Mouse (Mus musculus) CH12.LX (cell line): ENCODE results near the gene Usp36. TPM values are rescaled to one million over a fixed set of nuclear protein-coding genes. Genes with fewer than 3 reads are reported as not detected.

Experiments used
- DNase-seq: peaks from one replicate; pipeline ENCODE4 v3.0.0-alpha.2; 2013; ENCODE audit errors: extremely low read depth
- H3K27ac ChIP-seq: 2 replicates; pipeline ENCODE4 v1.5.1; 2012; ENCODE audit warnings: low read depth, mild to moderate bottlenecking, control low read depth, moderate library complexity; ENCODE audit not compliant: insufficient read depth
- H3K27me3 ChIP-seq: replicated peaks from 2 replicates; pipeline ENCODE3; 2012; ENCODE audit warnings: inconsistent platforms
- H3K36me3 ChIP-seq, 2 experiments: replicated peaks in 1 of 2; 2 replicates each; pipeline versions ENCODE3 to v1.6.1; 2012; ENCODE audit warnings: inconsistent platforms in 1 of 2, low read length in 1 of 2, mild to moderate bottlenecking in 1 of 2, mixed read lengths in 1 of 2, moderate library complexity in 1 of 2; ENCODE audit not compliant: control insufficient read depth in 1 of 2, insufficient read depth in 1 of 2
- H3K4me1 ChIP-seq, 2 experiments: 2 replicates each; pipeline ENCODE4 v1.6.1; 2012; ENCODE audit warnings: inconsistent platforms in 1 of 2, moderate library complexity in 1 of 2; ENCODE audit not compliant: insufficient read depth in 2 of 2, control insufficient read depth in 1 of 2
- H3K4me2 ChIP-seq: 2 replicates; pipeline ENCODE4 v1.6.1; 2012; ENCODE audit warnings: low read depth, mild to moderate bottlenecking, control low read depth; ENCODE audit not compliant: poor library complexity, insufficient read depth, severe bottlenecking
- H3K4me3 ChIP-seq, 3 experiments: fragments of 150-350 bp in 1 of 3; sonication (generic) in 1 of 3; replicated peaks in 1 of 3; 2 replicates each; pipeline versions ENCODE3 to v1.5.1; 2011 to 2012; ENCODE audit warnings: low read depth in 2 of 3, low read length in 2 of 3, mild to moderate bottlenecking in 2 of 3, moderate library complexity in 2 of 3, control low read depth in 1 of 3, improper control_type of control experiment in 1 of 3, inconsistent platforms in 1 of 3, mixed read lengths in 1 of 3; ENCODE audit not compliant: poor library complexity in 1 of 3
- H3K79me2 ChIP-seq: replicated peaks from 2 replicates; pipeline ENCODE4 v1.6.1; 2012; ENCODE audit warnings: mild to moderate bottlenecking, moderate library complexity; ENCODE audit not compliant: control insufficient read depth, poor library complexity, insufficient read depth, severe bottlenecking; ENCODE audit errors: extremely low read depth
- H3K9ac ChIP-seq: 2 replicates; pipeline ENCODE4 v1.6.1; 2012; ENCODE audit warnings: low read depth, mild to moderate bottlenecking, control low read depth, moderate library complexity; ENCODE audit not compliant: insufficient read depth
- H3K9me3 ChIP-seq: replicated peaks from 2 replicates; pipeline ENCODE3; 2012; ENCODE audit warnings: low read length, inconsistent platforms, mixed read lengths
- CHD2 ChIP-seq: IDR thresholded peaks from 2 replicates; pipeline ENCODE4 v1.6.1; 2011; ENCODE audit warnings: low read length, improper control_type of control experiment
- E2F4 ChIP-seq: IDR thresholded peaks from 2 replicates; pipeline ENCODE4 v1.6.1; 2011; ENCODE audit warnings: low read depth, low read length, improper control_type of control experiment; ENCODE audit not compliant: insufficient replicate concordance
- ELF1 ChIP-seq: IDR thresholded peaks from 2 replicates; pipeline ENCODE4 v1.6.1; 2014; ENCODE audit warnings: low read depth, mild to moderate bottlenecking, inconsistent platforms, low read length, improper control_type of control experiment
- EP300 ChIP-seq: IDR thresholded peaks from 2 replicates; pipeline ENCODE4 v1.6.1; 2011; ENCODE audit warnings: low read length, improper control_type of control experiment
- HCFC1 ChIP-seq: IDR thresholded peaks from 2 replicates; pipeline ENCODE4 v1.6.1; 2012; ENCODE audit warnings: low read depth, mild to moderate bottlenecking, inconsistent platforms, low read length, improper control_type of control experiment
- IRF4 ChIP-seq: IDR thresholded peaks from 2 replicates; pipeline ENCODE4 v1.6.1; 2014; ENCODE audit warnings: low read depth, mild to moderate bottlenecking, inconsistent platforms, low read length, improper control_type of control experiment
- JUND ChIP-seq: conservative IDR thresholded peaks from 2 replicates; pipeline ENCODE4 v1.6.1; 2011; ENCODE audit warnings: low read depth, low read length, improper control_type of control experiment
- KAT2A ChIP-seq: IDR thresholded peaks from 2 replicates; pipeline ENCODE4 v1.6.1; 2012; ENCODE audit warnings: low read length, improper control_type of control experiment, inconsistent platforms; ENCODE audit not compliant: insufficient replicate concordance
- MAFK ChIP-seq: IDR thresholded peaks from 2 replicates; pipeline ENCODE4 v1.6.1; 2011; ENCODE audit warnings: low read length, improper control_type of control experiment; ENCODE audit not compliant: insufficient replicate concordance
- MAX ChIP-seq: IDR thresholded peaks from 2 replicates; pipeline ENCODE4 v1.6.1; 2011; ENCODE audit warnings: low read length, improper control_type of control experiment
- MAZ ChIP-seq: IDR thresholded peaks from 2 replicates; pipeline ENCODE4 v1.6.1; 2012; ENCODE audit warnings: low read depth, mild to moderate bottlenecking, inconsistent platforms, low read length, improper control_type of control experiment, moderate library complexity
- MEF2A ChIP-seq: IDR thresholded peaks from 2 replicates; pipeline ENCODE4 v1.6.1; 2014; ENCODE audit warnings: low read depth, mild to moderate bottlenecking, inconsistent platforms, low read length, improper control_type of control experiment, borderline replicate concordance
- MXI1 ChIP-seq: IDR thresholded peaks from 2 replicates; pipeline ENCODE4 v1.6.1; 2011; ENCODE audit warnings: mild to moderate bottlenecking, low read depth, low read length, improper control_type of control experiment
- MYC ChIP-seq: IDR thresholded peaks from 2 replicates; pipeline ENCODE4 v1.6.1; 2011; ENCODE audit warnings: low read depth, mild to moderate bottlenecking, improper control_type of control experiment, low read length
- NRF1 ChIP-seq: IDR thresholded peaks from 2 replicates; pipeline ENCODE4 v1.6.1; 2014; ENCODE audit warnings: low read depth, mild to moderate bottlenecking, inconsistent platforms, low read length, improper control_type of control experiment, moderate library complexity
- POLR2A ChIP-seq: IDR thresholded peaks from 2 replicates; pipeline ENCODE4 v1.6.1; 2011; ENCODE audit warnings: low read depth, mild to moderate bottlenecking, improper control_type of control experiment, low read length
- POLR2AphosphoS2 ChIP-seq: IDR thresholded peaks from 2 replicates; pipeline ENCODE4 v1.6.1; 2011; ENCODE audit warnings: low read depth, low read length, improper control_type of control experiment
- RAD21 ChIP-seq: IDR thresholded peaks from 2 replicates; pipeline ENCODE4 v1.6.1; 2011; ENCODE audit warnings: low read depth, mild to moderate bottlenecking, low read length, improper control_type of control experiment, moderate library complexity
- RCOR1 ChIP-seq: conservative IDR thresholded peaks from 2 replicates; pipeline ENCODE4 v1.6.1; 2012; ENCODE audit warnings: low read depth, mild to moderate bottlenecking, inconsistent platforms, low read length, improper control_type of control experiment
- SIN3A ChIP-seq: IDR thresholded peaks from 2 replicates; pipeline ENCODE4 v1.6.1; 2012; ENCODE audit warnings: low read length, improper control_type of control experiment, inconsistent platforms
- SMC3 ChIP-seq: IDR thresholded peaks from 2 replicates; pipeline ENCODE4 v1.6.1; 2011; ENCODE audit warnings: low read depth, low read length, improper control_type of control experiment
- TBP ChIP-seq: conservative IDR thresholded peaks from 2 replicates; pipeline ENCODE4 v1.6.1; 2011; ENCODE audit warnings: low read depth, low read length, improper control_type of control experiment
- USF1 ChIP-seq: IDR thresholded peaks from 2 replicates; pipeline ENCODE4 v1.6.1; 2014; ENCODE audit warnings: low read depth, mild to moderate bottlenecking, inconsistent platforms, low read length, improper control_type of control experiment
- ZKSCAN1 ChIP-seq: IDR thresholded peaks from 2 replicates; pipeline ENCODE4 v1.6.1; 2012; ENCODE audit warnings: low read depth, inconsistent platforms, low read length, improper control_type of control experiment, borderline replicate concordance
- ZNF384 ChIP-seq: IDR thresholded peaks from 2 replicates; pipeline ENCODE4 v1.6.1; 2012; ENCODE audit warnings: low read depth, low read length, improper control_type of control experiment, inconsistent platforms
- dilution Hi-C: fragments of 300-500 bp; cut with MboI; formaldehyde crosslinking; loops from 2 replicates; pipeline ENCODE4 v1.14.3; 2020; ENCODE audit warnings: low sequenced_read_pairs; ENCODE audit not compliant: extremely low pct_unique_long_range_greater_than_20kb, extremely low pct_ligation_motif_present
- in situ Hi-C: fragments of 300-500 bp; cut with MboI; formaldehyde crosslinking; loops from 3 replicates; pipeline ENCODE4 v1.14.3; 2019; ENCODE audit warnings: low sequenced_read_pairs, low pct_ligation_motif_present, low pct_unique_long_range_greater_than_20kb, mixed read lengths
- polyA plus RNA-seq: library from polyadenylated mRNA; unstranded; fragments of >175 nt; gene quantifications from 2 replicates; pipeline ENCODE4 v1.2.1, GENCODE M21; 2012; ENCODE audit warnings: low read depth; ENCODE audit not compliant: insufficient read length
- total RNA-seq, 2 experiments: library from RNA; depleted of rRNA; stranded (reverse); fragments of 300-350 nt in 1 of 2; fragments of >200 nt in 1 of 2; gene quantifications; 2 replicates each; pipeline ENCODE4 v1.2.3; 2012 to 2014

Gene Usp36
- total and polyA plus RNA-seq, 3 experiments, result 10.7 to 42.6 (median 19.5) TPM

- Histone ChIP-seq H3K27ac (no peak overlapping the region), H3K4me3 (no peak overlapping the region), H3K9ac (no peak overlapping the region), H3K4me1 (peaks cover 10 to 80% of the 10 kb centered on the region in 2 experiments), H3K4me2 (no peak overlapping the region), H3K9me3 (no peaks in the 10 kb centered on the region), H3K79me2 (0 out of 2 replicates have a peak, but pooled peaks cover 4% of the 10 kb centered on the region), H3K36me3 (peaks cover 0 to 61% of the 10 kb centered on the region in 2 experiments), H3K27me3 (no peaks in the 10 kb centered on the region)
- in situ Hi-C loops, result no loop called here
- no peak for DNase-seq
- no peak for TF ChIP-seq CHD2
- TF ChIP-seq POLR2A, result no peak
- no peak for TF ChIP-seq MXI1
- no peak for TF ChIP-seq MEF2A
- TF ChIP-seq MAX, result no peak
- TF ChIP-seq ZNF384, result no peak
- TF ChIP-seq SMC3, result no peak
- TF ChIP-seq IRF4, result no peak
- TF ChIP-seq HCFC1, result no peak
- no peak for TF ChIP-seq ZKSCAN1
- no peak for TF ChIP-seq EP300
- TF ChIP-seq MAZ, result no peak
- no peak for TF ChIP-seq MAFK
- no peak for TF ChIP-seq POLR2AphosphoS2
- TF ChIP-seq E2F4, result no peak
- TF ChIP-seq RCOR1, result no peak
- dilution Hi-C loops, result no loop called here
These were observed 64.8 kb downstream of the Usp36 start for GRCm38 (mm10) chr11:118225056-118225836.

GRCm38 (mm10) chr11:118223416-118224067 lies 66.5 kb downstream of the Usp36 start:
- H3K9ac ChIP-seq, result no peak overlapping the region
- TF ChIP-seq KAT2A (no peak), MAZ (no peak), RAD21 (no peak), POLR2A (no peak), CHD2 (no peak), ZKSCAN1 (no peak), MEF2A (no peak), ELF1 (no peak), JUND (no peak), POLR2AphosphoS2 (no peak), MXI1 (no peak), MYC (no peak), TBP (no peak), SIN3A (no peak), NRF1 (no peak), RCOR1 (no peak), USF1 (no peak), EP300 (no peak)
- no peaks in the 10 kb centered on the region for H3K27me3 ChIP-seq
- peaks cover 15 to 88% of the 10 kb centered on the region in 2 experiments for H3K4me1 ChIP-seq
- no peak overlapping the region for H3K4me2 ChIP-seq
- H3K27ac ChIP-seq, result no peak overlapping the region
- H3K4me3 ChIP-seq, result no peak overlapping the region
- in situ Hi-C loops (no loop called here), dilution Hi-C loops (no loop called here)
- no peak for DNase-seq
- 0 out of 2 replicates have a peak, but pooled peaks cover 2% of the 10 kb centered on the region for H3K79me2 ChIP-seq
- H3K36me3 ChIP-seq, result peaks cover 0 to 60% of the 10 kb centered on the region in 2 experiments
- no peaks in the 10 kb centered on the region for H3K9me3 ChIP-seq
